Mouse (Mus musculus) c-Kit-positive CD71-positive TER-119-positive erythroid progenitor cells, embryonic 14.5 days (primary cell): ENCODE data around the gene Zbtb8a.
A peak's percentile ranks its signal among the peaks of the same experiment; 100 is the strongest.
"Not testable (repeated sequence)": the region's sequence is repeated elsewhere in the genome, so short reads cannot be mapped to it uniquely, and the experiment has no call there.

Source experiments
- DNase-seq: peaks from one replicate; pipeline ENCODE4 v3.0.0-alpha.2; 2013; ENCODE audit warnings: low spot score

Zbtb8a gene

DNA sequence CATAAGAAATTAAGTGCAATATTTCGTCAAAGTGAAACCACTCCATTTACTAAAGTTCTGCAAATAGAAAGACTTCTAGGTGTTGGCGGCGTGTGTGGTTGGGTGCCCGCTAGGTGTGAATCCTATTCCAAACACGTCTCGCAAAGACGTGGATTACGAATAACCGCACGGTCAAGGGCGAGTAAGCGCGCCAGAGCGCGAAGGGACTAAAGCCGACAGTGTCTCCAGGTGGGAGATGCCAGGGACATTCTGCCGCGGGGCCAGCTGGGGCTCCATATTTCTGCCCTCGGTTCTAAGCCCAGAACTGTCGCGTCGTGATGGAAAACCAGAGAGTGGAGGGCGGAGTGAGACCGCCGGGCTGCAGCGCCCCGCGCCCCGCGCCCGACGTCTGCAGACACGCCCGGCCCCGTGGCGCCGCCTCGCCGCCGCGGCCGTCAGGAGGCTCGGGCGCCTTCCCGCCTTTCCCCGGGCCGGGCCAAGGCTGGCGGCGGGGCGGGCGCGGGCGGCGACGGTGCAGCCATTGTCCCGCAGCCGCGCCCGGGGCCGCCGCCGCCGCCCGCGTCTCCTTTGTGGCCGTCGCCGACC, 863 bp downstream of the Zbtb8a start:
- DNase-seq: peak; percentile 41

DNA sequence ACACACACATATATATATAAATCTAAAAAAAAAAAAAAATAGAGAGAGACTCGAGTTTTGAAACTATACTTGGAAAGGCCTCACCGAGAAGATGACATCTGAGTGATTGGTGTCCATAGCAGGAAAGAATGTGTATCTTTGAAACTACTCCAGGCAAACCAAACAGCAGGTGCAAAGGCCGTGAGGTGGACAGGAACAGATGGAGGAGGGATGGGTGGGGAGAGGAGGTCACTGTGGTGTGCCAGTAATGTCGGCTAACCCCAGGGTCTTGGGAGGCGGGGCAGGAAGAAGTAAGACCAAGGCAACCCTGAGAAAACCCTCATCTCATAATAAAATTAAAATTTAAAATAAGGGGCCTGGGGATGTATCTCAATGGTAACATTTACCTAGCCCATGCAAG, 2.1 kb downstream of the Zbtb8a start:
- no peak for DNase-seq

DNA sequence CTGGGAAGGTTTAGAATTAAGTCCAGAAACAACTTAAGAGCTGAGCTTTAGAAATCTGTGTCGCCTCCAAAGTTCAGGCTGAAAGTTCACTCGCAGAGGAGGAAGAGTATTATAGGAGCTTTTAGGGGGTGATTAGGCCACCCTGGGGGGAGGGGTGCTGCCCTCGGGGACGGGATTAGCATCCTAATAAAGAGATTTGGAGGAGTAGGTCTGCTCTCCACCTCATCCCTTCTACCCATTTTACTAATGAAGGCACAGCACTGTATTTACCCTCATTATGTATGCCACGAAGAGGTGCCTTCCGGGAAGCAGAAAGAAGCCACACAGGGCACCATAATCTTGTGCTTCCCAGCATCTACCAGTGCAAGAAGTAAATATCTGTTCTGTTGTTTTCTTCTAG, 2.9 kb downstream of the Zbtb8a start:
- DNase-seq: no peak

DNA sequence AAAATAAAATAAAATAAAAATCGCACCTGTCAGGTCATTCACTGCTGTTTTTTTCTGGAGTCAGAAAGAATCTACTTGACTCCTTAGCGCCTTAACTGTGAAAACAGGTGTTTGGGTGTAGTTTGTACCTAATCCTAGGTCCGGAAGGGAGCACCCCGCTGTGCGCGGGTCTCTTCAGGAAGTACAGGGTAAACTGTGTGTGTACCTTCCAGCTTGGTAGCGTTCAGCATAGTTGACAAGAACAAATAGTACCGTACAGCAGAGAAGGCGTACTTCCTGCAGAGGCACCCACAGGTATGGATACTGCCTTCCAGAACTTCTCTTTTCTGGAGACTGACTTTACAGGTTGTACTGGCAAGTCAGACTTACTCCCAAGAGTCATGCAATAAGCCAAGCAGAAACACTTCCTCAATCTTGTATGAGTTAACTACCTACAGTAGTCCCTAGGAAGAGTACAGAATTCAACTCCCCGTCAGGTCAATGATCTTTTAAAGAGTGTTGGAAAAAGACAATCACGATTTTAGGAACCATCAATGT, 3.6 kb downstream of the Zbtb8a start:
- no peak for DNase-seq

DNA sequence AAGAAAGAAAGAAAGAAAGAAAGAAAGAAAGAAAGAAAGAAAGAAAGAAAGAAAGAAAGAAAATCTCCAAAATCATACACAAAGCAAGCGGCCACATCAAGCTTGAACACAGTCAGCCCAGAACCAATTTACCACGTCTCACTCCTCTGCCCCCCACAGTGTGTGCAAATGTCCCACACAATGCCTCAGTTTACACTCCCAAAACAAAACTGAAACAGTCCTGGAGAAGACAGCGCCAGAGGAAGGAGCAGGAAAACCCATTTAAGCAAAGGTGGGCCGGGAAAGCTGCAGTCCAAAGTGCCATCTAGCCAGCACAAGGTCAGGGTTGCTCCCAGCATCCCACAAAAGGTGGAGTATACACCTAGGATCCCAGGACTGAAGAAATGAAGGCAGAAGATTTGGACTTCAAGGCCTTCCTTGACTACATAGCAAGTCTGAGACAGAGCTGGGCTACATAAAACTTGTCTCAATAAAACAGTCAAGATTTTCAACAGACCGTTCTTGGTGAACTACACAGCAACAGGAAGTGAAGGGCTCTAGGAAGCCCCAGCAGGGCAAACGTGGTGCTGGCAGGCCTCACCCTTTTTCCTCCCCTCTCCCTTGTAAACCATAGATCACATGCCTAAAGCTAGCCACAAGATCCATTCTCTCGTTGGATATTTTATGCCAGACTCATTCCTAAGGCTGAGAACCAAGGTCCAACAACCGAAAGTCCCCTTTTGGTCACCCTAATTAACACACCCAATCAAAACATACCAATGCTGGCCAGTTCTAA, 4.5 kb downstream of the Zbtb8a start:
- no peak for DNase-seq

DNA sequence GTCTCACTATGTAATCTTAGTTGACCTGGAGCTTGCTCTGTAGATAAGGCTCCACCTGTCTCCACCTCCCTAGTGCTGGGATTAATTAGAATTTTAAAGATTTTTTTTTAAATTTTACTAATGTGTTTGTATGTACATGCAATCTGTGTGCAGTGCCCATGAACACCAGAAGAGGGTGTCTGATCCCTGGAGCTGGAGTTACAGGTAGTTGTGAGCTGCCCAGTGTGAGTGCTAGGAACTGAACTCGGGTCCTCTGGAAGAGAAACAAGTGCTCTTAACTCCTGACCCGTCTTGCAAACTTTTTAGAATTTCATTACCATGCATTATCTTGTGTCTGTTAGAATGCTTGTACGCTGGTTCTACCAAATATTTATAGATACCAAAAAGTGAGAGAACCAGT, 6.5 kb downstream of the Zbtb8a start:
- no peak for DNase-seq

DNA sequence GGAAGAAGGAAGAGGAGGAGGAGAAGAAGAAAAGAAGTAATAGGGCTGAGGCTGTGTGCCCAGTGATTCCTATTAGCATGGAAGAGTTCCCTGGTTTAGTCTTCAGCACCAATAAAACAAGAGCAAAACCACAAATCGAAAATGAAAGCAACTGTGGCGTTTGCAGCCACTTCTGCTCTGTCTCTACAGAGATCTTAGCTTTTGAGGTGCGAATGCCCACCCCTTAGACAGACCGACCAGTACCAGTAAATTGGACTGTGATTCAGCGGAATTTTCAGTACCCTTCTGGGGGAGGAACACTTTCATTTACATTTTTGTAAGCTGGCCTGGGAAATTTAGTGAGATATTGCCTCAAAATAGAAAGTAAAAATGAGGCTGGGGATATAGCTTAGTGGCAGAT, 12.7 kb downstream of the Zbtb8a start:
- no peak for DNase-seq

DNA sequence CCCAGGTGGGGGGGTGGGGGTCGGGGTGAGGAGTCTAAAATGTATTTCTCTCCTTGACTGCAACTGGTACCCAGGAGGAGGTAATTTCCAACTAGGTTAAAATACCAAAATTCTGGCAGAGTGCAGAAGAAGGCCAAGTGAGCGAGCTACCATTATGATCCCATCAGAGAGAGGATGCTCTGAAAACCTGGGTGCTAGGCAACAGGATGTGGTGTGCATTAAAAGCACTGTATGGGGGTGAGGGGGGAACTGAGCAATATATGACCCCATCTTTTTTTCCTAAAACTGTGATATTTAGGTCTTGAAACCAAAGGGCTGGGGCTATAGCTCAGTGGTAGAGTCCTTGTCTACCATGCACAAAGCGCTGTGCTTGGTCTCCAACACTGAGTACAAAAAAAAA, 13.5 kb downstream of the Zbtb8a start:
- DNase-seq: no peak

DNA sequence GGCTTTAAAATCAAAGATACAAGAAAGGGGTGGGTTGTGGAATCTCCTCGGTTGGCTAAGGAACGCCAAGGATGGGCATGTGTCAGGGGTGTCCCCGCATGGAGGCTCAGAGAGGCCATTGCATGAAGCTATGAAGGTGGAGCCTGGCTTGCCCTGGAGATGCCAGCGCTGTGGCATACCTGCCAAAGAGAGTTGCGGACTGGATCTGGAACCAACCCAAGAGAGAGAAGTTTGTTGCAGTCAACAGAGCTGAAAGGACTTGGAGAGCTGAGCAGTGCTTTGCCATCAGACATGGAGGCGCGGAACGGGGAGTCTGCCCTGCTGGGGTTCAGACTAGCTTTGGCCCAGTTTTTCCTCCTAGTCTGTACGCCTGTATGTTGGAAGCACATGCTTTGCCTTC, 14.5 kb downstream of the Zbtb8a start:
- no peak for DNase-seq

DNA sequence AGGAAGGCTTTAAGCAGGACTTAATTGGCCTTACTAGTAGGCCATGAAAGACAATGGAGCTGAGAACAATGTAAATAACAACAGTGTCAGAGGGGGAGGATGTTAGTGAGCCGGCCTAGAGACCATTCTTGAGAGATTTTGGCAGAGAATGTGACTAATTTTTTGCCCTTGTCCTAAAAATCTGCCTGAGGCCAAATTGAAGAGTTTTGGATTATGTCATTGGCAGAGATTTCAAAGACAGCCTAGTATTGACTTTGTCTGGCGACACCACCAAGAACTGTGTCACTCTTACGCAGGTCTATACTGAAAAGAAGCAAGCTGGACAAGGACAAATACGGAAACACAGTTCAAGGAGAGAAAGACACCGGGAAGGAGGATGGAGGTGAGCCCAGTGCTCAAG, 15.1 kb downstream of the Zbtb8a start:
- DNase-seq: no peak

DNA sequence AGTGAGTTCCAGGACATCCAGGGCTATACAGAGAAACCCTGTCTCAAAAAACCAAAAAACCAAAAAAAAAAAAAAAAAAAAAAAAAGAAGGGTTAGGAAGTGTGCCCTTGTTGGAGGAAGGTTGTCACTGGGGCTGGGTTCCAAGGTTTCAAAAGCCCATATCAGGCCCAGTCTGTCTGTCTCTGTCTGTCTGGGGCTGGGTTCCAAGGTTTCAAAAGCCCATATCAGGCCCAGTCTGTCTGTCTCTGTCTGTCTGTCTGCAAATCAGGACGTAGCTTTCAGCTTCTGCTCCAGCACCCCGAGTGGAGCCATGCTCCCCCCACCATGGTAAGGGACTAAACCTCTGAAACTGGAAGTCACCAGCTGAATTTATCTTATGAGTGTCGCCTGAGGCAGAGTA, 15.7 kb downstream of the Zbtb8a start:
- not testable (repeated sequence) for DNase-seq

DNA sequence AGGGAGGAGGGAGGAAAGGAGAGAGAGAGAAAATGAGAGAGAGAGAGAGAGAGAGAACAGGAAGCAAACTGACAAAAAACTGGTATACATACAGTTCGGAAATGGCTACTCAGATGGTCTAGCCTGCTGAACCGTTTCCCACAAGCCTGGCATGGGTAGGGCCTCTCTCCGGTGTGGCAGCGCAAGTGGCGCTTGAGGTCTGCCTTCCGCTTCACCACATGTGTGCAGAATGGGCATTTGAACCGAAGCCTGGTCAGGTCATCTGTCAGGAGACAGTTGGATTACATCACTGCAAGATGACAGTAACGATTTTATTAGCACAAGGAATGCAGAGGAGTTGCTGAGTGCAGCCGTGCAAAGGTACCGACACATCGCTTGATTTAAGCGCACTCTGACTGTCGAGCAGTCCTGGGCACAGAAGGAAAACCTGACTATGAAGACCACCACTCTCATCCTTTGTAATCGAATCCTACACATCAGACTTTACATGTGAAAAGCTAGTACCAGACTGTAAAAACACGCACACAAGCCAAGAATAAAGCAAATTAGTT, 20.2 kb downstream of the Zbtb8a start:
- no peak for DNase-seq

DNA sequence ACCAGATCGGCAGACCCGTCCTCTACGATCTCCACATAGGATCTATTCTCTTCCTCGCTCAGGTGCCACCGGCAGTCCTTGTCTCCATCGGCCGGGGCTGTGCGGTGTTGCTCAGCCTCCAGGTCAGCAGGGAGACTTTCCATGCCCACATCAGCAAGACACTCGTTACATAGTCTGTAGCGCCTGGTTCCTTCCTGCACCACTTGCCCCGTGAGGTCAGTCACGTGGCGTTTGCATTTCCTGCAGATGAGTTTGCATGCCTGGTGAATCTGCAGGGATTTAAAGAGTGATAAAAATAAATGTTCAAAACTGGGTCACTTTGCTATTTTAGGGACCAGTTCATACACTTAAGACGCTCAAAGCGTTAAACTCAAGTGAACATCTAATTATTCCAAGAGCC, 23.7 kb downstream of the Zbtb8a start:
- no peak for DNase-seq

DNA sequence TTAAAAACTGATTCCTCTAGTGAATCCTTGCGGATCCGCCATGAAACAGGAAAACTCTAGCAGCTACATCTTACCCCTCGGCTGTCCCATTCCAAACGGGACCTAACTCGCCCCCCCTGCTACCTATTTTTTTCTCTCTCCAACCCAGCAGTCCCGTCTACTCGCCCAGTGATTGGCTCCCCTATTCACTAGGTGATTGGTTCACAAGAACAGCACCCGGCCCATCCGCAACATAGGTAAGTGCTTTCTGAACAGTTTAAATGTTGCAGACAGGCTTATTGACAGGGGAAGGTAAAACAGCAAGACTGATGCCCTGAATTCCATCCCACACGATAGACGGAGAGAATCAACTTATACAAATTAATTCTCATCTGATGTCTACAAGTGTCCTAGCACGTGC, 24.7 kb downstream of the Zbtb8a start:
- no peak for DNase-seq

DNA sequence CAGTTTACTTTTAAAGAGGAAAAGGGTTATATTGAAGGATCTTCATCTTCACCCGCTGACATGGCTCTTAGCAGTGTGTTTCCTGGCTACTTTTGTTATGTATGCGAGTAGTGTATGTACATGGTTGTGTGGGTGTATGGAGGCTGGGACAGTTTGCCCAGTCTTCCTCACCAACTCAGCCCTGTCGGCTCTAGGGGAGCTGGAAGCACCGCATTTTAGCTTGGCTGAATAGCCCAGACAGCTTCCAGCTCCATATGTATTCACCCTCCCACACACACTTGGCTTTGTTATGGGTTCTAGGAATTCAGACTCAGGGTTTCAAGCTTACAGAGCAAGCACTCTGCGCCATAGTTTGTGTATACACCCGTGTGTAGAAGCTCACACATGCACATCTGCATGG, 26.8 kb downstream of the Zbtb8a start:
- DNase-seq: no peak

DNA sequence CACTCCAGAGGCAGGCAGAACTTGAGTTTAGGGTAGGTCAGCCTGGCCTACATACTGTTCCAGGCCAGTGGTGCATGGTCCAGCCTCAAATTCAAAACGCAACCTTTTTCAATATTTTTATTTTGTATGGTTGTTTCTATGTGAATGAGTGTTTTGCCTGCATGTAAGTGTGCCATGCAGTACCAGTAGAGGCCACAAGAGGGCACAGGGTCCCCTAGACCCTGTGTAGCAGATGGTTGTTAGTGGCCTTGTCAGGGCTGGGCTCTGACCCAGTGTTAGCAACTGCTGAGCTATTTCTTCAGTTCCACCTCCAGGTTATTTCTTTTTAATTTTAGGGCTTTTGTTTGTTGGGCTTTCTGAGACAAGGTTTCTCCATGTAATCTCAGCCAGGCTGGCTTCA, 27.3 kb downstream of the Zbtb8a start:
- peak; percentile 83 for DNase-seq

DNA sequence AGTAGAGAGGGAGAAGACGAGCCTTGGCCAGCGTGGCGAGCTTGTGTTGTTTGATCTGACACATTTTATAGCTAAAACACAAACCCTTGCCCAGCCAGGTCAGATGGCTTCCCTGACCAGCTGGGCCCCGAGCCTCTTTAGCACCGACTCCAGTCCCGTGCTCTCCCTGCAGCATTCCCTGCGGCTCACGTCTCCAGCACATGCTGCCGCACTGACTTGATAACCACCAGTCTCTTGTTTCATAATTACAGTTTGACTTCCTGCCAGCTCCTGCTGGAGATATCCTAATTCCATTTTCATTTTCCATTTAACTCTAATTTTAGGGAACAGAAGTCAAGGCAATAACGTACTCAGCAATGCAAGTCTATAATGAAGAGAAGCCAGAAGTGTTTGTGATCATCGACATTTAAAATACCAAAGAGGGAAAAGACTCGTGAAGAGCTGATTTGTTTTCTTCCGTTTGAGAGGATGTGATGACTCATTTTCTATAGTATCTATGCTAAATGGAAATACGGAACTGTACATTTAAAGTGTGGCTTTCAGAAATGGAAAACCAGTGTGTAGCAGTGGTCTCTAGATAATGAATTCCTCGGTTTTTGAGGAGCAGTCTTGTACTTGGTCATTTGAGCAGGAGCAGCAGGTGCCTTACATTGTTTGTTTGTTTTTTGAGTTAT, 31.3 kb downstream of the Zbtb8a start:
- no peak for DNase-seq

DNA sequence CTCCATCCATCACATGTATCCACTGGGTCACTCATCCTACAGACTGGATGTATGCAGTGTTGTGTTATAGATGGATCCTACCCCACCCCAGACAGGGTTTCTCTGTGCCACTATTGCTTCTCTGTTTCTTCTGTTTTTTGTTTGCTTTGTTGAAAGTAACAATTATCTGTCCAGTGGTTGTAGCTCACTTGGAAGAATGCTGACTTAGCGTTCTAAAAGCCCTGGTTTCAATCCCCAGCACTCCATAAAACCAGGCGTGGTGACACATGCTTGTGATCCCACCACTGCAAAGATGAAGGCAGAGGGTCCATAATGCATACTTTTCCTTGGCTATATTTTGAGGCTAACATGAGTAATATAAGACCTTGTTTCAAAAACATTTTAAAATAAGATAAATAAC, 35.2 kb downstream of the Zbtb8a start:
- DNase-seq: no peak

DNA sequence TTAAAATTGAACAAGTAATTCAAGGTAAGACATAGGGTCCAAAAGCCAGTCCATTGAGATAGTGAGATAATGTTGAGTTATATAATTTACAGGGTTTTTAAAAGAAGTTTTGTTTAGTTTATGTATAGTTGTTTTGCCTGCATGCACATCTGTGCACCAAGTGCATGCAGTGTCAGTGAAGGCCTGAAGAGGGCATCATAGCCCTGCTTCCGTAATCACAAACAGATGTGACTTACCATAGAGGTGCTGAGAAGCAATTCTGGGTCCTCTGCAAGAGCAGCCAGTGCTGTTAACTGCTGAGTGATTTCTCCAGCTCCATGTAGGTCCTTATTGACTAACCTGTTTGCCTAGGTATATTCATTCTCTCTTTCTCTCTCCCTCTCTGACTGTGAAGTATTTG, 36.0 kb downstream of the Zbtb8a start:
- no peak for DNase-seq

DNA sequence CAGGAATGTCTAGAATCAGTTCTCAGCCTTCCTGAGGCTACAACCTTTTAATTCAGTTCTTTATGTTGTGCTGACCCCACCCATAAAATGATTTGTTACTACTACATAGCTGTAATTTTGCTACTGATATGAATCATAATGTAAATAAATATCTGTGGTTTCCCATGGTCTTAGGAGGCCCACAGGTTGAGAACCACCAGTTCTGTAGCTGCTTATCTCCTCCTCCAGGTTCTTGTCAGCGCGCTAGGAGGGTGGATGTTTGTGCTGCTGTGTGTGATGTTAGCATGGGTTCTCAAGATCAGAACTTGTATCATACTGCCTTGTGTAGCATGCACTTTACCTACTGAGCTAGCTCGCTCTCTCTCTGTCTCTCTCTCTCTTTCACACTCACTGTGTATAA, 38.2 kb downstream of the Zbtb8a start:
- peak; percentile 74 for DNase-seq

DNA sequence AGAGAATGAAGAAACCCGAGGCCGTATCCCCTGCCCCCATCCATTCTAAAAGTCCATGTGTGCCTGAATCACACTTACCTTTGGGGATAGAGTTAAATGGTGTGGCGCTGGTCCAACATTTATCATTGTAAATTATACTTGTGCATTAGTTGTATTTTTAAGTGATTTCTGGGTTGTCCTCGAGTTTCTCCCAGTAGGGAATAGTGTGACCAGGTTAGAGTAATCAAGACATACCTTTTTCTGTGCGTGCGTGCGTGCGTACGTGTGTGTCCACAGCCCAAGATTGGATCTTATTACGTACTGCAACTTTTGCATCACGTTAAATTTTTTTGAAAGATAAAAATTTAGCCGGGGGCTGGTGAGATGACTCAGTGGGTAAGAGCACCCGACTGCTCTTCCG, 41.6 kb downstream of the Zbtb8a start:
- no peak for DNase-seq

DNA sequence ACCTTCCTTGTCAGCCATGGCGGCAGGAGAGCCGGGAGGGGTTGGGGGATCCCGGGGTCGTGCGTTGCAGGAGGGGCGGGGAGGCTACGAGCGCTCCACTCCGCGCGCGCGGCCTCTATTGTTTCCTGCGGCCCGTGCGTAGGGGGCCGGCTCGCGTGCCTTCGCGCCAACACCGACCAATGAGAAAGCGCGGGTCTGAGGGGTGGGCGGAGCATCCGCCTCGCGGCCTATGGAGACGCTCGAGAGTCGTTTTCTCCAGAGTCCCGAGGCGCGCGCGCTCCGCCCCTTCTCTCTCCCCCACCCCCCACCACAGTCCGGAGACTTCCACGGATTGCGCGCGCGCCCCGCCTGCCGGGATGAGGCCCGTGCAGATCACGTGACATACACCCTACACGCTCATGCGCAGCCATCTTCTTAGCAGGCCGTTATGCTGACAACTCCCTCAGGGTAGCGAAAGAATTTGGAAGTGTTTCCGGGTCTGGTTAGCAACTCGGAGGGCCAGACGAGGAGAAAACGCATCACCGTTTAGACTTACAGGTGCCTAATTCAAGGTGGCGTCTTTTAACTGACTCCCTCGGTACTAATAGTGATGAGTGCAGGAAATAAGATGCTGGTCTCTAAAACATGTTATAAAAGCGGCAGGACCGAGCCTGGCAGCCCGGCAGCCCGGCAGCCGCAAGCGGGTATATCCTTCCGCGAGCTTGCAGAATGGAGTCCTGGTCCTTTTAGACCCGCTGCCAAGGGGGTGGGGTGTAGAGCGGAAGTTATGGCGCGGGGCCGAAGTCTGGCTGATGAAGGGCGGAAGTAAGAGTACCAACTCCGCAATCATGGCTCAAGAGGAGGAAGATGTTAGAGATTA, 42.5 kb downstream of the Zbtb8a start, which contains the start of the genes Rbbp4 and Zbtb8os:
Gene Rbbp4, minus strand, starts transcription at position 155 of the 859 bp plus-strand sequence.
Gene Zbtb8os, plus strand, starts transcription at position 480 of the 859 bp plus-strand sequence.
- DNase-seq: peak; percentile 99
